ENCODE assay signal across 8 mouse cellular contexts in the genomic region with DNA sequence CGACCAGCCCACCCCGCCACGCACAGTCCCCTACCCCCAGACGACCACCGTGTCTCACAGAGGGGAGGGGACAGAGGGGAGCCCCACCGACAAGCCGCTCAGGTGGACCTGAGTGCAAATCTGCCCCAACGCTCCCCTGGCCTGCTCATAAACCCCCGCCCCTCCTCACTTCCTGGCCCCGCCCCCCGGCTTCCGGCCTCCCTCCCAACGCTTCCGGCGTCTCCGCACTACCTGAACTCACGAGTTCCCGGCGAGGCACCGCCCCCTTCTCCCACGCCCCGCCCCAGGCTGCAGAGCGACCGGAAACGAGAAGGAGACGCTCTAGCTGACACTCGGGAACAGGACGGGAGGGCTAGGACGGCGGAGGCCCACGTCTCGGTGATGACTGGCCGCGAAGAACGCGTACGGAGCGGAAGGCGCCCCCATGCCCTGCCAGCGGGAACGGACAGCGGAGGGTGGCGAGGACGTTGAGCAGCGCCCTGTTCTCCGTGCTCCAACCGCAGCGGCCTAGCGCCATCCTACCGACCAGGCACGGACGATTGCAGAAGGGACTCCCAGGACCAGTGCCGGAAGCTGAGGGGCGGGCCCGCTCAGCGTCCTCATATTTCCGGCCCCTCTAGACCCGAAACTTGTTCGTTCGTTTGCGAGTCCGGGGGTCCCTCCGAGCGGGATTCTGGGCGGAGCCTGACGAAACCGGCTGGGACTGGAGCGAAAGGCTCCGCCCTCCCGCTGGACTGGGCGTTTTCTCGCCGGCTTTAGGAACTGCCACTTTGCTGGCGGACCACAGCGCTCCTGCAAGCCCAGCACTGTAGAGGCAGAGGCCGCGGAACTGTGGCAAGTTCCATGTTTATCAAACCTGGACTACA. TPM values are rescaled to one million over a fixed set of nuclear protein-coding genes. Genes with fewer than 3 reads are reported as not detected.
DNase-seq lines count a peak whose midpoint lies in the region; ATAC-seq lines count a peak whose summit lies in the region.

TSS of gene Trim41 (minus strand) at position 554 of the 866 bp plus-strand sequence.

- peaks cover 13% of the 10 kb centered on the region for H3K36me3 ChIP-seq in hindbrain, embryonic 12.5 days

- peak; percentile 99 for DNase-seq in NIH3T3 (ENCODE audit: low read depth)
- DNase-seq in cerebellum, postnatal 10 days: peak; percentile 100
- DNase-seq in frontal cortex, postnatal 10 days (ENCODE audit: low spot score in 2 of 2): peak; percentile 98 to 99
- peak; percentile 99 to 100 for DNase-seq in layer of hippocampus, postnatal 14 days (ENCODE audit: low spot score in 2 of 2)
- DNase-seq in lung, postnatal 14 days: peak; percentile 99
- peak; percentile 99 for DNase-seq in retina, adult 2 months (ENCODE audit: low read depth, low spot score)
- peak; percentile 100 for DNase-seq in thymus, postnatal 36 days

- no peaks in the 10 kb centered on the region for H3K27me3 ChIP-seq in hindbrain, embryonic 12.5 days

- H3K4me2 ChIP-seq in hindbrain, embryonic 12.5 days (replicated peaks): peak within 1 kb of the TSS; percentile 91

- H3K4me1 ChIP-seq in hindbrain, embryonic 12.5 days: peaks cover 24% of the 10 kb centered on the region

- peak; percentile 98 for ATAC-seq in hindbrain, embryonic 12.5 days (ENCODE audit: low FRiP score)

- H3K4me3 ChIP-seq in hindbrain, embryonic 12.5 days: peak within 1 kb of the TSS; percentile 83

- H3K9ac ChIP-seq in hindbrain, embryonic 12.5 days: peak within 1 kb of the TSS; percentile 85

- peak within 1 kb of the TSS; percentile 96 for H3K27ac ChIP-seq in hindbrain, embryonic 12.5 days

- WGBS in hindbrain, embryonic 12.5 days: under 1% methylated on average over 72 of the region's 77 CpGs

- H3K9me3 ChIP-seq in hindbrain, embryonic 12.5 days (replicated peaks): no peaks in the 10 kb centered on the region

RNA-seq across cellular contexts. Expression of gene Trim41, which starts in this region (rescaled TPM):
- 6.4 and 7.1 TPM in 2 replicates for polyA plus RNA-seq in hindbrain, embryonic 12.5 days (2016; fragmentation: Nextera tagmentation; extraction: Ambion mirVana)
- 10 to 100 TPM; 47.1 to 48.6 TPM for total RNA-seq in layer of hippocampus, postnatal 14 days (2021)

Comparison
In these comparisons a context has a peak if more than half of its experiments do, and no peak if none do; other contexts are left out.
1. Peak in every context shown above with its lines: DNase-seq, ATAC-seq, H3K4me3 ChIP-seq and H3K27ac ChIP-seq.